Mouse (Mus musculus): ENCODE results near the gene R3hdm2. TPM values are rescaled to one million over a fixed set of nuclear protein-coding genes. Genes with fewer than 3 reads are reported as not detected.
A peak's percentile ranks its signal among the peaks of the same experiment; 100 is the strongest.

R3hdm2 gene
- total RNA-seq, 2 experiments from 2014 or later: 153 to 170 TPM

- no peak for TF ChIP-seq CTCF (conservative IDR thresholded peaks at IDR 0.05)
- H3K4me3 ChIP-seq: no peak overlapping the region
- peak; percentile 34 to 41 for DNase-seq (ENCODE audit: low spot score in 2 of 2)
- H3K27ac ChIP-seq: peak overlapping the region; percentile 53; the same call in 1 of the 2 replicates
Observed at GRCm38 (mm10) chr10:127542084-127542483, 162.0 kb downstream of the R3hdm2 start.

GRCm38 (mm10) chr10:127542720-127543119, 162.6 kb downstream of the R3hdm2 start:
- no peak overlapping the region for H3K4me3 ChIP-seq
- H3K27ac ChIP-seq: peak overlapping the region; percentile 53; the same call in 1 of the 2 replicates
- no peak for DNase-seq (ENCODE audit: low spot score in 2 of 2)
- no peak for TF ChIP-seq CTCF (conservative IDR thresholded peaks at IDR 0.05)

- TF ChIP-seq CTCF (conservative IDR thresholded peaks at IDR 0.05): no peak
- no peak overlapping the region for H3K27ac ChIP-seq
- H3K4me3 ChIP-seq: no peak overlapping the region
- DNase-seq (ENCODE audit: low spot score in 2 of 2): no peak
Observed at GRCm38 (mm10) chr10:127543916-127544315, 163.8 kb downstream of the R3hdm2 start.

- no peak for DNase-seq (ENCODE audit: low spot score in 2 of 2)
- Histone ChIP-seq H3K27ac (no peak overlapping the region), H3K4me3 (no peak overlapping the region)
- TF ChIP-seq CTCF (conservative IDR thresholded peaks at IDR 0.05): no peak
Observed at GRCm38 (mm10) chr10:127544375-127544774, 164.2 kb downstream of the R3hdm2 start.

- Histone ChIP-seq H3K27ac (no peak overlapping the region), H3K4me3 (no peak overlapping the region)
- peak; percentile 70 for TF ChIP-seq CTCF (conservative IDR thresholded peaks at IDR 0.05)
- no peak for DNase-seq (ENCODE audit: low spot score in 2 of 2)
Observed at GRCm38 (mm10) chr10:127546505-127546904, 166.4 kb downstream of the R3hdm2 start.

- no peak for TF ChIP-seq CTCF (conservative IDR thresholded peaks at IDR 0.05)
Observed at GRCm38 (mm10) chr10:127548236-127548635, 168.1 kb downstream of the R3hdm2 start.

More at GRCm38 (mm10) chr10:127548236-127548635, 168.1 kb downstream of the R3hdm2 start:
- no peak for DNase-seq (ENCODE audit: low spot score in 2 of 2)
- Histone ChIP-seq H3K27ac (no peak overlapping the region), H3K4me3 (no peak overlapping the region)

Other genes with a start within 250 kb of the R3hdm2 start
- gene B4galnt1, start 215.1 kb upstream of the R3hdm2 start, total RNA-seq (2021): 100 to 1,000 TPM; 116 to 123 TPM
- 10 to 100 TPM; 21.9 to 25.4 TPM for gene Slc26a10, start 199.7 kb upstream of the R3hdm2 start, total RNA-seq (2021)
- gene Arhgef25, start 190.2 kb upstream of the R3hdm2 start, total RNA-seq (2021): 100 to 1,000 TPM; 395 to 408 TPM
- gene Dtx3, start 184.6 kb upstream of the R3hdm2 start, total RNA-seq (2021): 100 to 1,000 TPM; 227 to 255 TPM
- gene Pip4k2c, start 168.7 kb upstream of the R3hdm2 start, total RNA-seq (2021): 10 to 100 TPM; 98.0 to 98.6 TPM
- gene Kif5a, start 117.0 kb upstream of the R3hdm2 start, total RNA-seq (2021): 100 to 1,000 TPM; 715 to 773 TPM
- 100 to 1,000 TPM; 259 to 272 TPM for gene Dctn2, start 114.0 kb upstream of the R3hdm2 start, total RNA-seq (2021)
- gene Mbd6, start 91.3 kb upstream of the R3hdm2 start, total RNA-seq (2021): 10 to 100 TPM; 54.3 to 60.6 TPM
- gene Mars, start 68.5 kb upstream of the R3hdm2 start, total RNA-seq (2021): 10 to 100 TPM; 55.6 to 60.0 TPM
- gene Arhgap9, start 58.4 kb upstream of the R3hdm2 start, total RNA-seq (2021): under 1 TPM; 0.56 to 0.79 TPM
- gene Gli1, start 38.4 kb upstream of the R3hdm2 start, total RNA-seq (2021): 1 to 10 TPM; 2.5 to 3.1 TPM
- gene Inhbe, start 25.9 kb upstream of the R3hdm2 start, total RNA-seq (2021): not detected
- gene Inhbc, start 9.9 kb upstream of the R3hdm2 start, total RNA-seq (2021): not detected
- 1 to 10 TPM; 2.4 to 8.1 TPM for gene Stac3, start 121.4 kb downstream of the R3hdm2 start, total RNA-seq (2021)
- gene Ndufa4l2, start 134.6 kb downstream of the R3hdm2 start, total RNA-seq (2021): 1 to 10 TPM; 3.5 to 3.7 TPM
- 10 to 100 TPM; 25.4 to 27.6 TPM for gene Shmt2, start 142.1 kb downstream of the R3hdm2 start, total RNA-seq (2021)
- gene Nxph4, start 154.2 kb downstream of the R3hdm2 start, total RNA-seq (2021): 1 to 10 TPM; 1.2 to 1.6 TPM
- gene Lrp1, start 240.8 kb downstream of the R3hdm2 start, total RNA-seq (2021): 100 to 1,000 TPM; 288 to 310 TPM

All from layer of hippocampus, adult 2 months (tissue).